Mouse (Mus musculus): ENCODE data around the gene Hyou1.
A peak's percentile ranks its signal among the peaks of the same experiment; 100 is the strongest.
"Not testable (repeated sequence)": the region's sequence is repeated elsewhere in the genome, so short reads cannot be mapped to it uniquely, and the experiment has no call there.

Hyou1 gene

DNA sequence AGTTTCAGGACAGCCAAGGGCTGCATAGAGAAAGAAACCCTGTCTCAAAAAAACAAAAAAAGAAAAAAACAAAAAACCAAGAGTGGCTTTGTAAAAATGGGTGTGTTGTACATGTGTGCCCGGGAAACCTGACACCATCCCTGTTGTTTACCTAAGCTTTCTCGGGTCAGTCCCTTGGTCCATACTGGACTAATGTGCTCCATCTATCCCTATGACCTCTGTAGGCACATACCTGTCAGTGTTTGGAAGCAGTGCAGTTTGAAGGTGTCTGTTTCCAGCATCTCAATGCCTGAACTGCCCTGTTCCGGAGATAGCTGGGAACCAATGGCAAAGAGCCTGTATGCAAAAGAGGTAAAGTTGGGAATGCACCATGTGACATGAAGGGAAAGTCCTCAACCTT, 25.7 kb downstream of the Hyou1 start:
- DNase-seq (ENCODE audit: low spot score in 2 of 2): no peak

DNA sequence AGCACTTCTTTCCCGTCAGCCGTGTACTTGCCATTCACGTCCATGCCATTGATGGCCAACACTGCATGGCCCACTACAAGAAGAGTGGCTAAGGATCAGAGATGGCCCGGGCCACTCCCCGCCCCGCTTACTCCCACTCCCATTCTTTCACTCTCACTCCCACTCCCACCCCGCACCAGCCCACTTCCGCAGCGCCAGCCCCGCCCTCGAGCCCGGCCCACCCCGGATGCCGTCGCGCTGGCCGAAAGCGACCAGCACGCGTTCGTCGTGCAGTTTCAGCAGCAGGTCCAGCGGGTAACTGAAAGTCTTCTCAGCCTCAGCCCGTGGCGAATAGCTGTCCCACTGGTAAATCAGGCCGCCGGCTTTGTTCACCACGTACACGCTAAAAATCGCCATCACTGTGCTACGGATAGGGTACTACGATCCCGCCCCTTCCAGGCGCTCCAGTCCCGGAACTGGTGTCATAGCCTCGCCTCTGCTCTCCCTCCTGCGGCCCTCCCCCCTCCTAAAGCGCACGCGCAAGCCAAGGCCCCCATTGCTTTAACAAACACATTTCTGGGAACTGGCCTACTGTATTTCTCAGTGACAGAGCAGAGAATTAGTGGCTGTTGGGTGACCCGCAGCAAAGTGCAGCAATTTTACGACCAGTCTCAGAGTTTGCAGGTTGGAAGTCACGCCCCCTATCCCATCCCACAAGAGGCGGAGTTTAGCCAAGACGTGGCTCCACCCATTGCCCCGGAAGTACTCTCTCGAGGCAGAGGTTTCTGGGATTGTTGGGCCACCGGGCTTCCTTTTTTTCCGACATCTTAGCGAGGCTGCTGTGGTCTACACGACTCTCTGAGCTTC, 27.8 kb downstream of the Hyou1 start, which contains the start of the genes Rps25 and Trappc4:
Gene Rps25, plus strand, starts transcription at position 234 of the 846 bp plus-strand sequence.
Gene Trappc4, minus strand, starts transcription at position 695 of the 846 bp plus-strand sequence.
- DNase-seq (ENCODE audit: low spot score in 2 of 2): peak; percentile 94

DNA sequence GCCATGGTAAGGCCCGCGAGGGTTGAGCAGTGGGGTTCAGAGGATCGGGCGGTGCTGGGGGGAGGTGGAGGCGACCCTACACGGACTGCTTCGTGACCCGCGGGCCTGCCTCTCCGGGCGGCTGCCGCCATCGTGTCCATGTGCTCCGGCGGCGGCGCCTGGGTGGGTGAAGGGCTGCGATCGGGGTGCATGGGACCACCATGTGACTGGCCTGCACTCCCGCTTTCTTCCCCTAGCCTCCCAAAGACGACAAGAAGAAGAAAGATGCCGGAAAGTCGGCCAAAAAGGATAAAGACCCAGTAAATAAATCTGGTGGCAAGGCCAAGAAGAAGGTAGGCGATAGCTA, 28.4 kb downstream of the Hyou1 start:
- DNase-seq (ENCODE audit: low spot score in 2 of 2): no peak

DNA sequence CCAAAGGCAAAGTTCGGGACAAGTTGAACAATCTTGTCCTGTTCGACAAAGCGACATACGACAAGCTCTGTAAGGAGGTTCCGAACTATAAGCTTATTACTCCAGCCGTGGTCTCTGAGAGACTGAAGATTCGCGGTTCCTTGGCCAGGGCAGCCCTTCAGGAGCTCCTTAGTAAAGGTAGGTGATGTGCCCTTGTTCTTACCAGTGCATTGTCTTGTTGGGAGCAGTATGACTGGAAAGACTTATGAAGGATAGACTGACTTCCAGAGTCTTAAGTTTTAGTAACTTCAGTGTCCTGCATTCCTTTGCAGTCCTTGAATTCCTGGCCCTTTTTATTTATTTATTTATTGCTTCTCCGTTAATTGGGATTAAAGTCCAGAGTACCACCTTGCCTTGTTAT, 29.4 kb downstream of the Hyou1 start:
- DNase-seq (ENCODE audit: low spot score in 2 of 2): not testable (repeated sequence)

DNA sequence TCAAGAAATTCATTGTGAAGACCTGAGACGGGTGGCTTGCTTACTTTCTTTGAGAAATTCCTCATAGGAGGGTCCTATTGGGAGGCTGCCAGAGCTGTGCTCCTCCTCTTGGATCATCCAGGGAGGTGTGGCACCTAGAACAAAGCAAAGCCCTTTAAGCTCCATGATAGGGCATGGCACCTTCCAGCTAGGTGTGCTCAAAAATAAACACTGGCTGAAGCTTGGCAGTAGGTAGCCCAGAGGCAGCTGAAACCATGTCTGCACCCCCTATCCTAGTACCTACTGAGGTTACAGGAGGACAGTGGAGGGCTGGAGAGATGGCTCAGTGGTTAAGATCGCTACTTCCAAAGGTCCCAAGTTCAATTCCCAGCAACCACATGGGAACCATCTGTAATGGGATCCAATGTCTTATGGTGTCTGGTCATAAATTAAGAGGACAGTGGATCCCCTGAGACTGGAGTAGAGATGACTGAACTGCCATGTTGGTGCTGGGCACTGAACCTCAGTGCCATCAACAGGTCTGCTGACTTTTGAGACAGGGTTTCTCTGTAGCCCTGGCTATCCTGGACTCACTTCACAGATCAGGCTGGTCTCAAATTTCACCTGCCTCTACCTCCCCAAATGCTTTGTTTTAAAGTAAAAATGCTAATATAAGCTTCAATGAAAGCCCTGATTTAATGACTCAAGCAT, 31.5 kb downstream of the Hyou1 start:
- DNase-seq (ENCODE audit: low spot score in 2 of 2): no peak

DNA sequence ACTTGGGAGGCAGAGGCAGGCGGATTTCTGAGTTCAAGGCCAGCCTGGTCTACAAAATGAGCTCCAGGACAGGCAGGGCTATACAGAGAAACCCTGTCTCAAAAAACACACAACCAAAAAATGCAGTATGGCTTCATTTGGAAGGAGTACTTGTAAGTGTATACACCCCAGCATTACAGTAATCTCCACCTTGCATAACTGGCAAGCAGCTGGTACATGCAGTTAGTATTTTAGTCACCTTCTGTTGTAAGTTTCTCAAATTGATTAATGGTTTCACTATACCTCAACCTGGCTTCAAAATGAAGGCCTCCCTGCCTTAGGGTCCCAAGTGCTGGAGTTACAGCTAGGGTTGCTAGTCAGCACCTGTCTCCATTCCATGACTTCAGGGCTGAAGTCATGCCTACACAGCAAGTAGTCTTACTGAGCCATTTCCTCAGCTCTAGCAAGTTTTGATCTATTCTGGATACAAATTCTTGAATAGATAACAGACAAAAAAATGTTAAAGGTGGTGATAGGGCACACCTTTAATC, 32.4 kb downstream of the Hyou1 start:
- no peak for DNase-seq (ENCODE audit: low spot score in 2 of 2)

DNA sequence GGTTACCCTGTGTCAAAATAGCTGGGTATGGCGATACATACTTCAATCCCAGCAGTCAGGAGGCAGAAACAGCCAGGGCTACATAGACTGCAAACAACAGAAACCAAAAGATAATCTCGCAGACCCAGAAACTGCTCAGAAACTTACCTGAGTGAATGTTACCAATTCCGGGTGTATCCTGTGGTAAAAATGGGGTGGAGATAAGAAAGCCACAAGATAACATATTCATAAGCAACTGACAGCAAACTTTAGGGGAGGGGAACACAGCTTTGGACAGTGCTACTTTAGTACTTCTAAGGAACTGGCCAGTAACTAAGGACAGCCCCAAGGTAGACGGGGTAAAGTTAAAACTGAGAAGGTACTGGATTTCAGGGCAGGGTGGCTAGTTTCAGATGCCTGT, 33.0 kb downstream of the Hyou1 start:
- no peak for DNase-seq (ENCODE audit: low spot score in 2 of 2)

DNA sequence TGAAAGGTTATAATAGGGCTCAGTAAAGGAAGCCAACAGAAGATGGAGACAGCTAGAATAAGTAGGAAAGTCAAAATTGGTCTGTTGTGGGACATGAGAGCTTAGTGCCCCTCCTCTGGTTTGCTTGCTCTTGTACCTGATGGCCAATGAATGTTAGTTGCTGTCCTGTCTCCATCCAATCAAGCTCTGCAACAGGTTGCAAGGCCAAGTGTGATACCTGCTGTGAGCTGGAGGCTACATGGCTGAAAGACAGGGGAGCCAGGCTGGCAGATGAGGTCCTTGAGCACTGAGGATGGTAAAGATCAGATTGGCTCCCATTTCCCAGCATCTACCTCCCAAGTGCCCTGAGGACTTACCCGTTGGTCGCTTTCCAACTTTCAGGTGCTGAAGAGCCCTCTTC, 33.5 kb downstream of the Hyou1 start:
- no peak for DNase-seq (ENCODE audit: low spot score in 2 of 2)

DNA sequence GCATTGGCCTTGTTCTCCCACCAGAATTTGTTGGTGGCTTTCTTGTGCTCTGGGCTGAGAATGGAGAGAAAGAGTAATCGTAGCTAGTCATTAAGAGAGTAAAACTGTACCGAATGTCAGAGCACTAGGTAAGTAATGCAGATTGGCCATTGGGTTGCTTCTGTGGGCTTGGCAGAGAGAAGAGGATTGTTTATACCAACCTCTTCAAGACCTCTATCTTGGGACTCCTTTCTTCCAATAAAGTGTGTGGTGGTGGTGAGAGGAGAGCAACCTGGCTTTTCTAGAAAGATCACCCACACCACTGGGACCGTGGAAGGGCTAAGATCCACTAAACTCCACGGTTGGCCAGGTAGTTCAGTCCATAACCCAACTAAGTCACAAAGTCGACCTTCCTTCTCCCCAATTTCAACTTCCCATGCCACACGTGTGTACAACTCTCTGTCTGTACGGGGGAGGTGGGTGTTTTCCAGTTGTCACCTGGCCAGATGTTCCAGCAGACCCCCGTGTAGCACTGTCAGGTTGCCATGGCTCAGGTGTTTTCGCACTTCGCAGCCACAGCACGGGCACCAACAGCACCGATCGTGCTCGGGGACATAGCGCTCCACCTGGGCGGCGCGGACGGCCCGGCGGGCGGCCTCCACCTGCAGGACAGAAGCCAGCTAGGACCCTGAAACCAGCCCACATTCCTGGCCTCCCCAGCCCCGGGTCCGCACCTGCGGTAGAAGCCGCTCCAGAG, 38.0 kb downstream of the Hyou1 start:
- DNase-seq (ENCODE audit: low spot score in 2 of 2): no peak

DNA sequence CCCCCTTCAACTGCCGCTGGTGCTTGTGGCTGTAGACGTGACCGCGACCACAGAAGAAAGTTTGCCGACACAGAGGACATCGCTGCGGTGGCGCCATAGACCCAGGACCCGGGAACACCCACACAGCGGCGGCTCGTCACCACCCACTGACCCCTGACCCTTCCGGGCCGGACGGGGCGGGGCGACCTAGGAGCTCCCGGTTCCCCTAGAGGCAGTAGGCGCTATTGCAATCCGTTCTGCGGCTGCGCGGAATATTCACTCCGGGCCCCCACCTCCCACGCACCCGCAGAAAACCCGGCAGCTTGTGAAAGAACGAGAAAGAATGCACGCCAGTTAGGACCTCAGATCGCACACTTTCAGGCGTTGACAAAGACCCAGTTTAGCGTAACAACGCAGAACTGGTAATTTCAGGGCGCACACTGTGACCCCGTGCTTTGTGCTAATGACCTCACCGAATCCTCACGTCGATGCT, 38.6 kb downstream of the Hyou1 start:
- DNase-seq (ENCODE audit: low spot score in 2 of 2): peak; percentile 93 to 95

DNA sequence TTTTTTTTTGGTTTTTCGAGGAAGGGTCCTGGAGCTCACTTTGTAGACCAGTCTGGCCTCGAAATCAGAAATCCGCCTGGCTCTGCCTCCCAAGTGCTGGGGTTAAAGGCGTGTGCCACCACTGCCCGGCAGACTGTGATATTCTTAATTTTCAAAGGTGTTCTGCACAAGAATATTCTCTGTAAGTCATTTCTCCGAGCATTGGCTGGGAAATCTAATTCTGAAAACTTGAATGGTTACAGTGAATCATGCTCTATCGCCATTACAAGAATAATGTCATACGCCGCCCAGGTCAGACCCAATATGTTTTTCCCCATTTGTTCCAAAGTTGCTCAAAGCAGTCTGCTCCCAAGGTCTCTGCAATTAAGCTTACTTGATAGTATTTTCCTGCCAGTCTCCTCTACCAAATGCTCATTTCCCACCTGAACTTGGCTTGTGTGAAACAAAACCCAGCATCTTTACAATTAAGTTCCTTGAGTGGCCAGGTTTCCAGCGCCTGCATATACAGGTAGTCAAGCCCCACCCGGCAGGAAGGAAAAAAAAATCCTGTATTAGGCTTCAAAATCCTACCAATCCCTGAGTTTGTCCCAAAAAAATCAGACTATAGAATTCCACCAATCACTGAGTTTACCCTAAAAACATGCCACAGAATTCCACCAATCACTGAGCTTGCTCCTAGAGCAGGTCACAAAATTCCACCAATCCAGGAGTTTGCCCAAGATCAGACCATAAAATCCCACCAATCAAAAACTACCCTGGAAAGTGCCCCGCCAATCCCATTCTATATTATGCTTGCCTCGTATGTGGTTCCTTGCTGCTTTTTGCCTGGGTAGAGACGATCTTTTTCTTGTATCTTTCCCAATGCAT, 39.5 kb downstream of the Hyou1 start, which contains the start of gene Ccdc84:
Gene Ccdc84, minus strand, starts transcription at position 51 of the 867 bp plus-strand sequence.
- DNase-seq (ENCODE audit: low spot score in 2 of 2): no peak

DNA sequence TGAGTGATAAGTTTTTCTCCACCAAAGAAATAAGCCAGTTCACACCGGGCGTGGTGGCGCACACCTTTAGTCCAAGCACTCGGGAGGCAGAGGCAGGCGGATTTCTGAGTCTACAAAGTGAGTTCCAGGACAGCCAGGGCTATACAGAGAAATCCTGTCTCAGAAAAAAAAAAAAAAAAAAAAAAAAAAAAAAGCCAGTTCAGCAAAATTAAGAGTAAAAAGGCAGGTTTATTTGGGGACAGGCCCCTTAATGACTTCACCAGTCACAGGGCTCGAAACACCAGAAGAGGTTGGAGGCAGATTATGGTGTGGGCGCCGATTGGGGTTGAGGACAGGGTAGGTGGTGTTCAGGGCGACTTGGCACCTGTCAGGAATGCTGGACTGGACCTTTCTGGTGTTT, 40.4 kb downstream of the Hyou1 start:
- DNase-seq (ENCODE audit: low spot score in 2 of 2): not testable (repeated sequence)

DNA sequence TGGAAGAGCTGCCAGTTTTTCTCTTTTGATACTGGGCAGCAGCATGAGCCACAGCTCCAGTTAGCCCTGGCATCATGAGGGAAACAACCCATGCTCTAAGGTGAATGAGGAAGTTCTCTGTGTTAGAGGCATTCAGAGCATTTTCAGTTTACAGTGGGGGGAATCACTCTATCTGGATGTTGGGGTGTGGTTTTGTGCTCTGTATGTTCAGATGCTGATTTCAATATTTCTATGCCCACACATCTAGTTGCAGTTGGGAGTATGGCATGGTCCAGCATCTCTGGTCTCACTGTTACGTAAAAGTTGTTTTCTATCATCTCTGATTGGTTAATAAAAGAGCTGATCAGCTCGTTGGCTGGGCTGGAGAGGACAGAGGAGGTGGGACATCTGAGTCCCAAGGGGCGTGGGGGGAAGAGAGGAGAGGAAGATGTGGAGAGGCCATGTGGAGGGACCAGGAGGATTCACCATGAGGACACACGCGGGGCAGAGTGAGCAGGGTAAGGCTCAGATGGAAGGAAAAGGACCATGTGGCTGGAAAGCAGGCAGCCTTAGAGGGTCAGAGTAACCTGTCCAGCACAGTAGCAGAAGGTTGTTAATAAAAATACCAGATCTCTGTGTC, 41.1 kb downstream of the Hyou1 start:
- DNase-seq (ENCODE audit: low spot score in 2 of 2): no peak

DNA sequence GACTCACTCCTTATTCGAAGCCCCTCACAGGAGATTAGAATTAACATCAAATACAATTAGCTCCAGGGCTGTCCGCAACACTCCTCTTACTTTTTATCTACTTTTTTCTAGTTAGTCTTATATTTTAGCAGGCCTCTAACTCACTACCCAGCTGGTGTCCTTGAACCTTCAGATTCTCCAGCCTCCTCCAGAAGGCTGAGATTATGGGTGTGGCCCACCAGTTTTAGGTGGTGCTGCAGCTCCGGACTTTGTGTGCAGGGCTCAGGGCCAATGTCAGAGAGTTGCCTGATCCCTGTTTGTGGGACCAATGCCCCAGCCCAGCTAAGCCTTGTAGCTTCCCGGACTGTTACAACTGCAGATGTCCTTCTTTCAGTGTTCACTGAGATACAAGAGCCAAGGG, 44.3 kb downstream of the Hyou1 start:
- DNase-seq (ENCODE audit: low spot score in 2 of 2): no peak

DNA sequence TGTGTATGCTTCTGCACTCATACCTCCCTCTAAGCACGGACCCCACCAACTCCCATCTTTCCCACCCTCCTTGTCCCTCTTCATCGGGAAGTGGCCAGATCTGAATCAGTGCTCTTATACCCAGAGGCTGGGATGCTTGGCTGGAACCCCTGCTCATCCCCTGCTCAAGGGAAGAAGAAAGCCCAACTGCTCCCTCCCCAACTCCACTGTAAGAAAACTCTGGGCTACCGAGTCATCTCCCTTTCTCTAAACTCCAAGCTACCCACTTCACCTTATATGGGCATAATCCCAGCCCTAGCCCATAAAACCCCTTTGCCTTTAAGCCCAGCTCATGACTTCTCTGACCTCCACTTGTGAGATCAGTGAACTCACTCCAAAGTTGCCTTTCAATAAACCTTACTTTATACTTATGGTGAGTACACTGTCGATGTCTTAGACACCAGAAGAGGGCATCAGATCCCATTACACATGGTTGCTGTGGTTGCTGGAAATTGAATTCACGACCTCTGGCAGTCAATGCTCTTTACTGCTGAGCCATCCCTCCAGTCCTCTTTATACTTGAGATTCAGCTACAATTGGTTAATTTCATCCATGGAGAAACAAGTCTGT, 53.4 kb downstream of the Hyou1 start:
- no peak for DNase-seq (ENCODE audit: low spot score in 2 of 2)

DNA sequence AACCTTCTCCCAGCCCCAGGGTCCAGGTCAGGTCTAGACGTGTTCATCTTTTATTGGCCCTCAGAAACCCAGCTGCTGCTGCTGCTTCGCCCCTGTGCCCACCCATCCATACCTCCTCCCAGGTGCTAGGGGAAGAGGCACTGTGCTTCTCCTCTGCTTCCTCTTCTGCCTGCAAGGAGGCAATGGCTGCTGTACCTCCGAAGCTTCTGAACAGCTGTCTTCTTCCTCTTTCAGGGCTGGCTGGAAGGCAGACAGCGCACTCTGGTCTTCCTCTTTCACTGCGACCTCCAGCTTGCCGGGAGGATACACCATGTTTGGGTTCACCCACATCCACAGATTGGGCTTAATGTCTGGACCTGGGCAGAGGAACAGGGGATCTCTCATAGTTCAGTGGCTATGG, 56.5 kb downstream of the Hyou1 start:
- DNase-seq (ENCODE audit: low spot score in 2 of 2): peak in 1 of 2 experiments; percentile 19

DNA sequence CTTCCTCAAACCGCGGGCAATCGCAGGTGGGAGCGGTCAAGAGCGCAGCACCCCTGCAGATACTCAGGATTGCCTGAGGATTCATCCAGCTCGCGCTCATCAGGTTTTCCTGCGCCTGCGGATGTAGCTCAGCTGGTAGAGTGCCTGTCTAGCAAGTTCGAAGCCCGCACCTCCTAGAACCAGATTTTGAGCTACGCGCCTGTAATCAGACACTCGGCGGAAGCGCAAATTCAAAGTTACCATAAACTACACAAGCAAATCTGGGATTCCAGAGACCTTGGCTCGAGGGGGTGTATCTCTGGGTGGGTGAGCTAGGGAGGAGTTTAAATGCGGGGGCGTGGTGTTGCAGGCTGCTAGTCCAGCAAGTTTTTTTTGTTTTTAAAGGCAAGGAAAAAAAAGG, 61.7 kb downstream of the Hyou1 start, which contains the start of gene Foxr1:
Gene Foxr1, minus strand, starts transcription at position 176 of the 400 bp plus-strand sequence.
- DNase-seq (ENCODE audit: low spot score in 2 of 2): no peak
